Mouse (Mus musculus): ENCODE data around the gene 3110082I17Rik.

GRCm38 (mm10) chr5:139373126-139373525 lies 87.2 kb downstream of the 3110082I17Rik start:
- no peak for TF ChIP-seq CTCF (conservative IDR thresholded peaks at IDR 0.05; ENCODE audit: low read length)
- TF ChIP-seq NANOG (IDR thresholded peaks at IDR 0.05; ENCODE audit: borderline replicate concordance, low read length): no peak
